Mouse (Mus musculus): ENCODE measurements around the gene Dlx4.
A peak's percentile ranks its signal among the peaks of the same experiment; 100 is the strongest.

Gene Dlx4

GRCm38 (mm10) chr11:95145851-95146403 lies at the start of gene Dlx4:
Gene Dlx4, minus strand, starts transcription at chr11:95146263.
- DNase-seq (ENCODE audit: low spot score), result peak; percentile 48

GRCm38 (mm10) chr11:95189863-95190262 lies 43.8 kb upstream of the Dlx4 start:
- no peak for DNase-seq (ENCODE audit: low spot score)

GRCm38 (mm10) chr11:95186826-95187225 lies 40.8 kb upstream of the Dlx4 start:
- DNase-seq (ENCODE audit: low spot score), result no peak

- DNase-seq (ENCODE audit: low spot score), result no peak
Observed at GRCm38 (mm10) chr11:95185700-95186099, 39.6 kb upstream of the Dlx4 start.

- DNase-seq (ENCODE audit: low spot score), result no peak
Observed at GRCm38 (mm10) chr11:95184561-95184960, 38.5 kb upstream of the Dlx4 start.

GRCm38 (mm10) chr11:95179311-95179710 lies 33.2 kb upstream of the Dlx4 start:
- no peak for DNase-seq (ENCODE audit: low spot score)

GRCm38 (mm10) chr11:95165857-95166256 lies 19.8 kb upstream of the Dlx4 start:
- no peak for DNase-seq (ENCODE audit: low spot score)

- no peak for DNase-seq (ENCODE audit: low spot score)
Observed at GRCm38 (mm10) chr11:95161708-95162107, 15.6 kb upstream of the Dlx4 start.

- no peak for DNase-seq (ENCODE audit: low spot score)
Observed at GRCm38 (mm10) chr11:95160693-95161092, 14.6 kb upstream of the Dlx4 start.

GRCm38 (mm10) chr11:95159763-95160371 lies 13.8 kb upstream of the Dlx4 start:
- DNase-seq (ENCODE audit: low spot score), result no peak

- DNase-seq (ENCODE audit: low spot score), result no peak
Observed at GRCm38 (mm10) chr11:95157872-95158271, 11.8 kb upstream of the Dlx4 start.

GRCm38 (mm10) chr11:95157356-95157755 lies 11.3 kb upstream of the Dlx4 start:
- no peak for DNase-seq (ENCODE audit: low spot score)

- no peak for DNase-seq (ENCODE audit: low spot score)
Observed at GRCm38 (mm10) chr11:95155511-95155910, 9.4 kb upstream of the Dlx4 start.

GRCm38 (mm10) chr11:95153681-95154080 lies 7.6 kb upstream of the Dlx4 start:
- no peak for DNase-seq (ENCODE audit: low spot score)

- DNase-seq (ENCODE audit: low spot score), result no peak
Observed at GRCm38 (mm10) chr11:95153116-95153515, 7.1 kb upstream of the Dlx4 start.

- DNase-seq (ENCODE audit: low spot score), result no peak
Observed at GRCm38 (mm10) chr11:95150269-95151049, 4.4 kb upstream of the Dlx4 start.

GRCm38 (mm10) chr11:95149462-95150268 lies 3.6 kb upstream of the Dlx4 start:
- DNase-seq (ENCODE audit: low spot score), result no peak

- no peak for DNase-seq (ENCODE audit: low spot score)
Observed at GRCm38 (mm10) chr11:95148754-95149153, 2.7 kb upstream of the Dlx4 start.

GRCm38 (mm10) chr11:95144946-95145483 lies 1.0 kb downstream of the Dlx4 start:
- DNase-seq (ENCODE audit: low spot score), result no peak

GRCm38 (mm10) chr11:95144091-95144945 lies 1.7 kb downstream of the Dlx4 start:
- no peak for DNase-seq (ENCODE audit: low spot score)

- no peak for DNase-seq (ENCODE audit: low spot score)
Observed at GRCm38 (mm10) chr11:95143663-95144062, 2.4 kb downstream of the Dlx4 start.

All from urinary bladder, postnatal 25 days (tissue).